Mouse (Mus musculus) liver, embryonic 11.5 days (tissue): ENCODE data around the gene Nck2. TPM values are rescaled to one million over a fixed set of nuclear protein-coding genes. Genes with fewer than 3 reads are reported as not detected.

Source experiments
- ATAC-seq: fragments of 200-750 bp; cut with Nextera tagmentation; replicated peaks from 2 replicates; pipeline ENCODE4 v1.8.0; 2017; ENCODE audit warnings: moderate number of reproducible peaks, mild to moderate bottlenecking, moderate TSS enrichment, moderate library complexity; ENCODE audit not compliant: low FRiP score
- DNase-seq: peaks from one replicate; pipeline ENCODE4 v3.0.0-alpha.2; 2017; ENCODE audit warnings: low spot score
- H3K27ac ChIP-seq: fragments of 300-500 bp; sonication (generic); 2 replicates; pipeline ENCODE4 v1.5.1; 2014; ENCODE audit warnings: mild to moderate bottlenecking, low read depth, low read length, control low read depth
- H3K27me3 ChIP-seq: fragments of 300-500 bp; sonication (generic); replicated peaks from 2 replicates; pipeline ENCODE4 v1.6.1; 2014; ENCODE audit warnings: low read length, mixed read lengths; ENCODE audit not compliant: control insufficient read depth, insufficient read depth
- H3K36me3 ChIP-seq: fragments of 300-500 bp; sonication (generic); 2 replicates; pipeline ENCODE4 v1.6.1; 2014; ENCODE audit warnings: mild to moderate bottlenecking, low read length, moderate library complexity, mixed read lengths; ENCODE audit not compliant: control insufficient read depth, insufficient read depth
- H3K4me1 ChIP-seq: fragments of 300-500 bp; sonication (generic); replicated peaks from 2 replicates; pipeline ENCODE4 v1.6.1; 2014; ENCODE audit warnings: low read length, mixed read lengths; ENCODE audit not compliant: control insufficient read depth, insufficient read depth
- H3K4me2 ChIP-seq: fragments of 300-500 bp; sonication (generic); 2 replicates; pipeline ENCODE4 v1.6.1; 2014; ENCODE audit warnings: mild to moderate bottlenecking, control low read depth, moderate library complexity
- H3K4me3 ChIP-seq: fragments of 300-500 bp; sonication (generic); 2 replicates; pipeline ENCODE4 v1.5.1; 2014; ENCODE audit warnings: low read depth, low read length, control low read depth
- H3K9ac ChIP-seq: fragments of 300-500 bp; sonication (generic); 2 replicates; pipeline ENCODE4 v1.6.1; 2014; ENCODE audit warnings: low read depth, low read length, control low read depth
- H3K9me3 ChIP-seq: fragments of 300-500 bp; sonication (generic); 2 replicates; pipeline ENCODE4 v1.6.1; 2016; ENCODE audit warnings: low read length, inconsistent platforms, mixed read lengths; ENCODE audit not compliant: control insufficient read depth
- WGBS: fragments of 180-500 bp; shearing (Covaris S2); extraction: QIAGEN DNeasy Blood & Tissue Kit; methylation state at CpG from one replicate; pipeline ENCODE4 v1.1.7; 2014; 5-methylcytosine and 5-hydroxymethylcytosine counted together
- polyA plus RNA-seq: library from polyadenylated mRNA; unstranded; fragments of >200 nt; fragmentation: Nextera tagmentation; extraction: Ambion mirVana; gene quantifications from 2 replicates; pipeline ENCODE4 v1.2.1, GENCODE M21; 2014

The Nck2 gene
- polyA plus RNA-seq, 1 experiment from 2014 or later = 24.5 TPM

GRCm38 (mm10) chr1:43445170-43446088 is 1.1 kb downstream of the Nck2 start:
- H3K27ac ChIP-seq = peak overlapping the region; percentile 81
- no peaks in the 10 kb centered on the region for H3K9me3 ChIP-seq
- no peaks in the 10 kb centered on the region for H3K36me3 ChIP-seq
- H3K4me3 ChIP-seq = peak overlapping the region; percentile 91
- H3K4me2 ChIP-seq = peak overlapping the region; percentile 86
- peak; percentile 86 for DNase-seq
- under 1% methylated on average over 85 of the region's 86 CpGs for WGBS
- H3K4me1 ChIP-seq = peaks cover 23% of the 10 kb centered on the region
- no peaks in the 10 kb centered on the region for H3K27me3 ChIP-seq
- peak overlapping the region; percentile 84 for H3K9ac ChIP-seq
- ATAC-seq = peak; percentile 90

DNA sequence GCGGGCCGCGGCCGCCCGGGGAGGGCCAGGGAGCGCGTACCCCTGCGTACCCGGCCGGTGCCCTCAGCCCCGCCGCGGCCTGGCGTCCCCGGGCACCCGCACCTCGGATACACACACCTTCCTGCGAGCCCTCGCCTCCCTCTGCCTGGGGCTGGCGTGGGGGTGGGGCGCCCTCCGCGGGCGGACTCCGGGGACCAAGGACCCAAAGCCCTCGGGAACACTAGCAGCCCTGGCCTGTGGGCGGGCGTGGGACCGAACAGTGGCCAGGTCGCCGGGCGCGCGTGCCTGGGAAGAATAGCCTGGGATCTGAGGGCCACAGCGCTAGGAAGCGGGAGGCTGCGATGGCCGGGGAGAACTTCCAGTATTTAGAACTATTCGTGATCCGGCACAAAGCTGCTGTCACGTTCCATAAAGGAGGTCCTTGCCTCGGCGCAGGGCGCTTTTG is 1.7 kb downstream of the Nck2 start:
- Histone ChIP-seq H3K9me3 (no peaks in the 10 kb centered on the region), H3K36me3 (no peaks in the 10 kb centered on the region), H3K9ac (peak overlapping the region; percentile 84), H3K4me2 (peak overlapping the region; percentile 86), H3K4me3 (peak overlapping the region; percentile 91), H3K27me3 (no peaks in the 10 kb centered on the region), H3K27ac (peak overlapping the region; percentile 81), H3K4me1 (peaks cover 26% of the 10 kb centered on the region)
- DNase-seq (peak; percentile 77), ATAC-seq (peak; percentile 71)
- under 1% methylated on average over 40 of the region's 44 CpGs for WGBS

DNA sequence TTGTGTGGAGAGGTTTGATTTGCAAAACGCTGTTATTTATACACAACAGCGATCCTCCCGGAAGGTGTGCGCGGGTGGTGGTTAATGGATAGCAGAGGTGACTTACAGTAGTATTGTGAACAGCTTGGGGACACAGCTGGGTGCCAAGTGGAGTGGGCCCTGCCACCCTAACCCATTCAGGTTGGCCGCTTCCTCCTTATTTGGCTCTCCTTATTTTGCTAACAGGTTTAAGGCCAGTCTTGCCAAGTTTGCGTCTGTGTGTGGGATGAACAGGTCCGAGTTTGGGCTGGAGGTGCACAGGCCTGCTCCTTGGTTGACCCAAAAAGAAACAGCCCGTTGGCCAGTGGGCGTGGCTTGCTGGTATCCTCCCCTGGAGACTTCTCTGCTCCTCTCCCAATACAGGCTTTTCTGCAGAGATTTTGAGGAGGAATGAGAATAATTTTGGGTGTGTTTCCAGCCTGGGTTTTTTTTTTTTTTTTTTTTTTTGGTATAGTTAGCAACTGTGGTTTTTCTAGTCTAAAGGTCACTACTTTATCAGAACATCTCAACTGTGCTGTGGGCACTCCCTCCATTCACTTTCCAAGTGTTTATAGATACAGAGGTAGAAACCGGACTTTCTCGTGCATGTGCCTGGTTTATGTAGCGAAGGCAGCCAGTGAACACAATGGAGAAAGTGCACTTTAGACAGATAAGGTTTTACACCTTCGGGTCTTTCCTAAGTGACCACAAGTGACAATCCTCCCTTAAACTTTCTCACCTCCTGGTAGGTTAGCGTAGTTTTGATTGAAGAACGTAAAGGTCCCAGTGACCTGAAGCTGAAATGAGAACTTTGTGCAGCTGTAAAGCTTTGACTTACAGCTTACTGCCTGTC is 2.6 kb downstream of the Nck2 start:
- ATAC-seq = 0 out of 2 replicates have a peak, but pooled peaks have one; percentile 11
- peak overlapping the region; percentile 84 for H3K9ac ChIP-seq
- no peaks in the 10 kb centered on the region for H3K36me3 ChIP-seq
- H3K27me3 ChIP-seq = no peaks in the 10 kb centered on the region
- H3K27ac ChIP-seq = peak overlapping the region; percentile 81; the same call in 1 of the 2 replicates
- peaks cover 30% of the 10 kb centered on the region for H3K4me1 ChIP-seq
- WGBS = 13% methylated on average over 16 of the region's 16 CpGs
- peak overlapping the region; percentile 86 for H3K4me2 ChIP-seq
- peak overlapping the region; percentile 91 for H3K4me3 ChIP-seq
- peak; percentile 51 for DNase-seq
- no peaks in the 10 kb centered on the region for H3K9me3 ChIP-seq

DNA sequence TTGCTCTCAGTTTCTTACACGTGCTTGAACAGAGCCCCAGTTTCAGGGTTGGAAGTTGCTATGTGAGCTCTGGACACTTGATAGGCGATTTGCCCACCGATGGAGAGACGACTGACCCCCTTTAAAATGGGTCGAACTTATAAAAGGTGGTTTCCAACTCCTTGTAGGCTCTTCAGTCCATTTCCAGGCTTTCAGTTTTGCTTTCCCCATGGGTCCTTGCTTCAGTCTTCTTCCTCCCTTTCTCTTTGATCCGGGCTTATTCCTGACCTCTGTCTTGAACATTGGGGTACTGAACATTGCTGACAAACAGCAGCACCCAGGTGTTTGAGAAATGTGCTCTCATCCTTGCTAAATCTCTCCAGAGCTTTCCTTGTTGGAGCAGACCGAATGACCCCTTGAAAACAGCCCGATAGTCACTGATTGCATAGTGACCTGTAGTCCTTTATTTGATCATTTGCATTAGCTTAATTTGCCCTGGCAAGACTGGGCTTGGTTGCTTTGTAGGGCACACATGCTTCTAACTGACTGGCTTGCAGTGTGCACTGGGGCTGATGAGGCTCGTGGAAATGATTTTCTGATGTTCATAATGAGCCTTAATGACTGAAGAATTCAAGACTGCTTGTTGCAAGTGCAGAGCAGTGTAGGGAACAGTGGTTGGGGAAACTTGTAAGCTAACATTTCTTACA is 3.4 kb downstream of the Nck2 start:
- Histone ChIP-seq H3K9ac (no peak overlapping the region), H3K4me2 (peak overlapping the region; percentile 86), H3K4me1 (peaks cover 31% of the 10 kb centered on the region), H3K4me3 (peak overlapping the region; percentile 91), H3K36me3 (no peaks in the 10 kb centered on the region), H3K9me3 (no peaks in the 10 kb centered on the region), H3K27ac (no peak overlapping the region), H3K27me3 (no peaks in the 10 kb centered on the region)
- DNase-seq (no peak), ATAC-seq (no peak)
- WGBS = 59% methylated on average over 9 of the region's 9 CpGs

DNA sequence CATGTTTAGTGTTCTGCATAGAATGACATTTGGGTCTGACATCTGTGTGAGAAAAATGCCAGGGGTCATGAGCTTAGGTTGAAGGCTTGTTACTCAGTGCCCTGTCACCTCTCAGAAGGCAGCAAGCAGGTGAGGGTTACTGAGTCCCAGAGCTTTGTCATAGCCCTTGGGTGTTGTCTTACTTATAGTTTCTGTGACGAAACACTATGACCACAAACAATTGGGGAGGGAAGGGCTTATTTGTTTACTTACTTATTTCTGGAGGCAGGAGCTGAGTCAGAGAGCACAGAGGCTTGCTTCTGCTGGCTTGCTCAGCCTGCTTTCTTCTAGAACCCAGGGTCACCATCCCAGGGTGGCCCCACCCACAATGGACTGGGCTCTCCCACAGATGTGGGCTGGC is 6.4 kb downstream of the Nck2 start:
- Histone ChIP-seq H3K4me1 (peaks cover 37% of the 10 kb centered on the region), H3K9ac (no peak overlapping the region), H3K9me3 (no peaks in the 10 kb centered on the region), H3K27me3 (no peaks in the 10 kb centered on the region), H3K4me3 (no peak overlapping the region), H3K4me2 (no peak overlapping the region), H3K27ac (no peak overlapping the region), H3K36me3 (no peaks in the 10 kb centered on the region)
- 71% methylated on average over 1 of the region's 1 CpGs for WGBS
- no peak for DNase-seq
- no peak for ATAC-seq

DNA sequence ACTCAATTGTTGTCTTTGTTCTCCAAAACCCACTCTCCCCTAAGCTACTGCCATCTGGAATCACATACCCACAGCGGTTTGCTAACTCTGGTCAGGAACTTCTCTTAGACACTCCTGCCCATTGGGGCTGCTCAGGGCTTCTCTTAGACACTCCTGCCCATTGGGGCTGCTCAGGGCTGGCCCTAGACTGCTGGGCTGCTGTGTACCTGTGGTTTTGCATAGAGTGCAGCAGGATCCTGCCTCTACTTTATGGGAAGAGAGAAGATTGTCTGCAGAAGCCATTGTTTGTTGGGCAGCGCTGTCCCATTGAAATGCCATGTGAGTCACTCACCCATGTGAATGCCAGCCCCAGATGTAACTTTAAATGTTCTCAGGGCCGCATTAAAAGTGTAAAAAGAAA is 9.3 kb downstream of the Nck2 start:
- H3K36me3 ChIP-seq = no peaks in the 10 kb centered on the region
- H3K4me3 ChIP-seq = no peak overlapping the region
- peaks cover 45% of the 10 kb centered on the region for H3K4me1 ChIP-seq
- WGBS = 90% methylated on average over 3 of the region's 3 CpGs
- H3K9me3 ChIP-seq = no peaks in the 10 kb centered on the region
- no peak overlapping the region for H3K27ac ChIP-seq
- no peak overlapping the region for H3K4me2 ChIP-seq
- no peak for DNase-seq
- no peak overlapping the region for H3K9ac ChIP-seq
- H3K27me3 ChIP-seq = no peaks in the 10 kb centered on the region
- ATAC-seq = no peak

DNA sequence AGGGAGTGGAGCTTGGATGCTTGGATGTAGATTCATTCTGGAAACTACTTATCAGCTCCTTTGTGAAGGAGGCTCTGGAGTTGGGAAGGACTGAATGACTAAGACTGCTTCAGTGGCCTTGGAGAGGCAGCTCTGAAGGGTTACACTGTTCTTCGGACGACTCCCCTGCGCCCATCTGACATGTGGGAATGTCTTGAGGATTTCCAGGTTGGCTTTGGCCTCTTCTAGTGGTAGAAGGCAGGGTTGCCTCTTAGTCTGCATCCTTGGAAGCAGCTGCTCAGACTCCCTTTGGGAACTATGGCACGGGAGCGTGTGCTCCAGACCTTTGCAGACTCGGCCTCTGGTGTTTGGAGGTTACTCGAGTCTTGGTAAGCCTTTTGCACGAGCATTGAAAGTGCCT is 10.4 kb downstream of the Nck2 start:
- ATAC-seq = no peak

GRCm38 (mm10) chr1:43455196-43455595 is 10.8 kb downstream of the Nck2 start:
- H3K27me3 ChIP-seq = no peaks in the 10 kb centered on the region
- H3K4me1 ChIP-seq = peaks cover 42% of the 10 kb centered on the region
- peak; percentile 64; the same call in 1 of the 2 replicates for ATAC-seq
- 30% methylated on average over 1 of the region's 1 CpGs for WGBS
- no peaks in the 10 kb centered on the region for H3K9me3 ChIP-seq
- H3K4me2 ChIP-seq = no peak overlapping the region; the same call in 1 of the 2 replicates
- no peaks in the 10 kb centered on the region for H3K36me3 ChIP-seq
- no peak for DNase-seq
- no peak overlapping the region for H3K9ac ChIP-seq
- no peak overlapping the region for H3K4me3 ChIP-seq
- H3K27ac ChIP-seq = no peak overlapping the region; the same call in 1 of the 2 replicates

More for the DNA sequence above, 10.4 kb downstream of the Nck2 start:
- WGBS = 81% methylated on average over 8 of the region's 8 CpGs
- Histone ChIP-seq H3K27ac (peak overlapping the region; percentile 15; the same call in 1 of the 2 replicates), H3K4me3 (no peak overlapping the region), H3K4me2 (no peak overlapping the region; the same call in none of the 2 replicates), H3K9me3 (no peaks in the 10 kb centered on the region), H3K9ac (no peak overlapping the region), H3K27me3 (no peaks in the 10 kb centered on the region), H3K4me1 (peaks cover 42% of the 10 kb centered on the region), H3K36me3 (no peaks in the 10 kb centered on the region)
- no peak for DNase-seq
